Mouse (Mus musculus) stomach, embryonic 14.5 days (tissue): ENCODE results near the gene Rerg. TPM values are rescaled to one million over a fixed set of nuclear protein-coding genes. Genes with fewer than 3 reads are reported as not detected.

ENCODE experiments used
- ATAC-seq: fragments of 200-750 bp; cut with Nextera tagmentation; 2 replicates; pipeline ENCODE4 v1.8.0; 2017; ENCODE audit warnings: low read depth, moderate TSS enrichment; ENCODE audit not compliant: insufficient number of reproducible peaks, insufficient read depth, low FRiP score
- H3K27ac ChIP-seq: fragments of 300-500 bp; sonication (generic); 2 replicates; pipeline ENCODE4 v1.5.1; 2014; ENCODE audit warnings: mild to moderate bottlenecking, low read length, moderate library complexity, mixed read lengths
- H3K27me3 ChIP-seq: fragments of 300-500 bp; sonication (generic); 2 replicates; pipeline ENCODE4 v1.6.1; 2014; ENCODE audit warnings: low read length, control low read depth, mixed read lengths; ENCODE audit not compliant: control insufficient read depth, insufficient read depth
- H3K36me3 ChIP-seq: fragments of 300-500 bp; sonication (generic); 2 replicates; pipeline ENCODE4 v1.6.1; 2014; ENCODE audit warnings: mild to moderate bottlenecking, control low read depth, low read length, moderate library complexity, mixed read lengths; ENCODE audit not compliant: control insufficient read depth, insufficient read depth
- H3K4me1 ChIP-seq: fragments of 300-500 bp; sonication (generic); 2 replicates; pipeline ENCODE4 v1.6.1; 2014; ENCODE audit warnings: low read length, control low read depth, mixed read lengths; ENCODE audit not compliant: control insufficient read depth, insufficient read depth
- H3K4me2 ChIP-seq: fragments of 300-500 bp; sonication (generic); replicated peaks from 2 replicates; pipeline ENCODE4 v1.6.1; 2014; ENCODE audit warnings: low read depth, low read length, control low read depth
- H3K4me3 ChIP-seq: fragments of 300-500 bp; sonication (generic); 2 replicates; pipeline ENCODE4 v1.5.1; 2014; ENCODE audit warnings: low read depth, low read length, control low read depth
- H3K9ac ChIP-seq: fragments of 300-500 bp; sonication (generic); replicated peaks from 2 replicates; pipeline ENCODE4 v1.6.1; 2014; ENCODE audit warnings: low read depth, mild to moderate bottlenecking, control low read depth, low read length, moderate library complexity, mixed read lengths
- H3K9me3 ChIP-seq: fragments of 300-500 bp; sonication (generic); 2 replicates; pipeline ENCODE4 v1.6.1; 2016; ENCODE audit warnings: low read depth, low read length, control low read depth; ENCODE audit not compliant: control insufficient read depth
- WGBS: fragments of 180-500 bp; shearing (Covaris S2); extraction: QIAGEN DNeasy Blood & Tissue Kit; methylation state at CpG from one replicate; pipeline ENCODE4 v1.1.7; 2014; 5-methylcytosine and 5-hydroxymethylcytosine counted together
- polyA plus RNA-seq: library from polyadenylated mRNA; unstranded; fragments of >200 nt; fragmentation: Nextera tagmentation; extraction: Ambion mirVana; gene quantifications from 2 replicates; pipeline ENCODE4 v1.2.1, GENCODE M21; 2014

Gene Rerg
- 32.6 and 36.5 TPM in 2 replicates for polyA plus RNA-seq

GRCm38 (mm10) chr6:137170226-137170625, at the start of gene Rerg:
Gene Rerg, minus strand, starts transcription at chr6:137170497.
- no peak for ATAC-seq
- 36% methylated on average over 5 of the region's 5 CpGs for WGBS
- H3K9ac ChIP-seq: peak within 1 kb of the TSS; percentile 43

DNA sequence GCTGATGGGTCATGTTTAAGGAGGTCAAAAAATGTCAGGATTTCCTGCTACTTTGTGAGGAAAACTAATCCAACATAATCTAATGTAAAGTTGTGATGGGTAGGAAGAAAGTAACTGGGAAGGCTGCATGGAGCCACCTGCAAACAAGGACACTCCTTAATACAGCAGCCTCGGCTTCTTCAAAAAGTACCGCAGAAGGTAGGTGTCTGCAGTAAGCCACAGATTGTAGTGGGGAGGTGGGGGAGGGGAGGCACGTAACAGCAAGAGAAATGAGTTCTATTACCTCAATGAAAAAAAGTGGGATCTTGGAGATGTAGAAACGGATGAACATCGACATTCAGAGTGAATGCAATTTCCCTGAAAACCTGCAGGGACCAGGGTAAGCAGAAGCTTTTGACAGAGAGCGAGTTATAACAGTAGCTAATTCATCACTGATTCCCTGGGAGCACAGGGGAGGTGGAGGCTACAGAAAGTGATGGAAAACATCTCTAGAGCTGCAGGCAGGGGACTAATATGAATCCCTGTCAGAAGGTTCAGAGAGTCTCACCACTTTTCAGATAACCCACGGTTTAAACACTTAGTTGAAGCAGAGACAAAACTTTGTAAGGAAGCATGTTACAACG, 47.7 kb upstream of the Rerg start:
- Histone ChIP-seq H3K27ac (no peak overlapping the region), H3K4me3 (no peak overlapping the region), H3K4me1 (no peaks in the 10 kb centered on the region), H3K4me2 (no peak overlapping the region), H3K36me3 (no peaks in the 10 kb centered on the region), H3K9ac (no peak overlapping the region), H3K9me3 (no peaks in the 10 kb centered on the region), H3K27me3 (no peaks in the 10 kb centered on the region)
- ATAC-seq: no peak
- whole genome bisulfite sequencing: 63% methylated on average over 8 of the region's 8 CpGs

More at GRCm38 (mm10) chr6:137170226-137170625, at the start of gene Rerg:
- H3K9me3 ChIP-seq: no peaks in the 10 kb centered on the region
- H3K27ac ChIP-seq: peak within 1 kb of the TSS; percentile 49; the same call in 1 of the 2 replicates
- peak within 1 kb of the TSS; percentile 64 for H3K4me3 ChIP-seq
- peaks cover 8% of the 10 kb centered on the region for H3K4me1 ChIP-seq
- no peaks in the 10 kb centered on the region for H3K36me3 ChIP-seq
- no peaks in the 10 kb centered on the region for H3K27me3 ChIP-seq
- peak within 1 kb of the TSS; percentile 71 for H3K4me2 ChIP-seq

GRCm38 (mm10) chr6:137211441-137211840, 41.1 kb upstream of the Rerg start:
- Histone ChIP-seq H3K4me3 (no peak overlapping the region), H3K27ac (no peak overlapping the region), H3K4me2 (no peak overlapping the region), H3K4me1 (no peaks in the 10 kb centered on the region), H3K9ac (no peak overlapping the region), H3K9me3 (no peaks in the 10 kb centered on the region), H3K36me3 (no peaks in the 10 kb centered on the region), H3K27me3 (no peaks in the 10 kb centered on the region)
- ATAC-seq: no peak
- 30% methylated on average over 2 of the region's 2 CpGs for WGBS

GRCm38 (mm10) chr6:137210991-137211390, 40.7 kb upstream of the Rerg start:
- 85% methylated on average over 10 of the region's 10 CpGs for WGBS

DNA sequence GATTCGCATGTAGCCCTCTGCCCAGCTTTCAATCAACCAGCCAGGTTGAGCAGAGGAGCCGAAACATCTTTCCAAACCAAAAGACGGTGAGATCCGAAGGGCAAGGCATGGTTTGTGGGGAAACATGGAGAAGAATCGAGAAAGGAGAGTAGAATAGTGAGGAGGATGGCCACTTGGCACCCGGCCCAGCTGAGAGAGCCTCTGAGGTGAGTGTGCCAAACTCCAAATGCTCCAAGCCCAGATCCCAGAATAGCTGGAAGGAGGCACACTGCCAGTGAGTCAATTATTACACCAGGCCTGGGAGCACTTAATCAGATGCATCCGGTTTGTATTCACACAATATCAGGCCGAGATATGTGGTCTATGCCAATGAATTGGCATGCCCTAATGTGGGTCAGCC, 39.7 kb upstream of the Rerg start:
- WGBS: 81% methylated on average over 8 of the region's 8 CpGs
- Histone ChIP-seq H3K9ac (no peak overlapping the region), H3K4me3 (no peak overlapping the region), H3K27ac (no peak overlapping the region), H3K27me3 (no peaks in the 10 kb centered on the region), H3K4me1 (no peaks in the 10 kb centered on the region), H3K9me3 (no peaks in the 10 kb centered on the region), H3K36me3 (no peaks in the 10 kb centered on the region), H3K4me2 (no peak overlapping the region)
- ATAC-seq: peak; percentile 29; the same call in 1 of the 2 replicates

More at GRCm38 (mm10) chr6:137210991-137211390, 40.7 kb upstream of the Rerg start:
- Histone ChIP-seq H3K9ac (no peak overlapping the region), H3K27ac (no peak overlapping the region), H3K36me3 (no peaks in the 10 kb centered on the region), H3K4me3 (no peak overlapping the region), H3K9me3 (no peaks in the 10 kb centered on the region), H3K4me2 (no peak overlapping the region), H3K27me3 (no peaks in the 10 kb centered on the region), H3K4me1 (no peaks in the 10 kb centered on the region)
- ATAC-seq: no peak

DNA sequence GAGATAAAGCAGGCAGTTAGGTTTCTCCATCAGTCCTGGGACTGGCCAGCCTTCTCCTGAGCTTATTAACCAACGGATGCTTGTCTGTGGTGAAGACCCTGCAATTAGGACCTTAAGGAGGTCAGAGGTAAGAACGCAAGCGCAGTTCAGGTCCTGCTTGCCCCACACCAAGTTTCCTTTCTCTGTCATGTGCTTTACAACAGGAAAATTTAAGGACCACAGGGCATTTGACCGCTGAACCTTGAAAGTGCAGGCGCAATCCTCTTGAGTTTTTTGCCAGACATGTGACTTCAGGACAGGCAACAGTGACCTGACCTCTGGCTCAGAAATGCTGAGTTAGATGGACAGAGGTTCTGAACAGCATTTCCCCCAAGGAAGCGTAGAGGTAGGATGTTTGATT, 36.8 kb upstream of the Rerg start:
- WGBS: 92% methylated on average over 6 of the region's 6 CpGs

GRCm38 (mm10) chr6:137205662-137206400, 35.5 kb upstream of the Rerg start:
- H3K4me2 ChIP-seq: no peak overlapping the region
- no peak for ATAC-seq
- no peak overlapping the region for H3K9ac ChIP-seq
- no peaks in the 10 kb centered on the region for H3K36me3 ChIP-seq
- no peaks in the 10 kb centered on the region for H3K9me3 ChIP-seq
- H3K4me3 ChIP-seq: no peak overlapping the region
- H3K27me3 ChIP-seq: no peaks in the 10 kb centered on the region
- H3K27ac ChIP-seq: no peak overlapping the region
- WGBS: 54% methylated on average over 11 of the region's 11 CpGs
- no peaks in the 10 kb centered on the region for H3K4me1 ChIP-seq

More for the DNA sequence above, 36.8 kb upstream of the Rerg start:
- Histone ChIP-seq H3K4me1 (no peaks in the 10 kb centered on the region), H3K36me3 (no peaks in the 10 kb centered on the region), H3K9me3 (no peaks in the 10 kb centered on the region), H3K27me3 (no peaks in the 10 kb centered on the region), H3K27ac (no peak overlapping the region), H3K9ac (no peak overlapping the region), H3K4me3 (no peak overlapping the region), H3K4me2 (no peak overlapping the region)
- no peak for ATAC-seq

DNA sequence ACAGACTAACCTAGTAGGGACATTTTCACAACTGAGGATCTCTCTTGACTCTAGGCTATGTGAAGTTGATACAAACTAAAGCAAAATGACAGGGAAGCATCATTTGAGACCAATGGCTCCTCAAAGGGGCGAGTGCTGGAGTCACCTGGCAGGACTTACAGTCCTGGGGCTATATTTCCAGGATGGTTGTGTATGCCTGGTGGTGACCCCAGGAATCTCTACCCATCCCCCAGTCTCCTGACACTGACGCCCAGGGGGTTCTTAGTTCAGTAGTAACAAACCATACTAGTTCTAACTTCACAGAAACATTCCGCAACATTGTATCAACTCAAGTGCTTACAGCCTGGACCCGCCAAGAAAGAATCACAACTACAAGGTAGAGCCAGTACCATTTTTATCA, 32.4 kb upstream of the Rerg start:
- Histone ChIP-seq H3K9me3 (no peaks in the 10 kb centered on the region), H3K4me2 (no peak overlapping the region), H3K4me1 (no peaks in the 10 kb centered on the region), H3K4me3 (no peak overlapping the region), H3K9ac (no peak overlapping the region), H3K36me3 (no peaks in the 10 kb centered on the region), H3K27me3 (no peaks in the 10 kb centered on the region), H3K27ac (no peak overlapping the region)
- WGBS: 92% methylated on average over 4 of the region's 4 CpGs
- no peak for ATAC-seq
